Mouse (Mus musculus): ENCODE measurements around the gene Mtrr.

The Mtrr gene

DNA sequence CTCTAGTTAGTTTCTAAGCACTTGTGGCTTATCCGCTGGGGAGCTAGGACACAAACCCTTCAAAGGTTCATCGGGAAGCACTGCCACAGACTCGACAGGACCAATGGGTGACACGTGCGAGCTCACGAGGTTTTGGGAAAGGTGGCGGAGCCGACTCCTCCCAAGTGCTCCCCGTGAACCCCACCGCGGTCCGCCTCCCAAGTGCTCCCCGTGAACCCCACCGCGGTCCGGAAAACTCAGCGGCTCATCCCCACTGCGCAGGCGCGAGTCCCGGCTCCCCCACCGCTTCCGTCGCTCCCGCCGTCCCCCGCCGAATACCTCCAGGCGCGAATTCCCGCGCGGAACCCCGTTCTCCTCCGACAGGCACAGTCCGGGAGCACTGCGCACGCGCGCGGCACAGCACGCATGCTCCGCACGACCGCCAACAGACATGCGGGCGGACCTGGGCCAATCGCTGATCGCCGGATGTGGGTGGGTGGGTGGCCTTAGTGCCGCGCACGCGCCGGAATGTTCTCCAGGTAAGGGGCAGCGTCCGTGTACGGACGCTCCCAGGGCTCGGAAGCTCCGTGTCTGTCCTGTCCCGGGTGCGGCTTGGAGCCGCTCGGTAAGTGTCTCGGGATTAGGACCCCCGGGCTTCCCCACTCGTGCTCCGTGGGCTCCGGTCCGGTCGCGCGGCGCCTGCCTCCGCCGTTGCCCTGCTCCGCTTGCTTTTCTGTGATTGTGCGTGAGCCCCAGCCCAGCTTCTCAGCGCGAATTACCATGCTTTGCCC, at the start of gene Mtrr, which contains the start of gene Fastkd3:
Gene Mtrr (minus strand): TSS at position 403 of the 770 bp plus-strand sequence.
Gene Fastkd3 (plus strand): TSS at position 488 of the 770 bp plus-strand sequence.
- peak; percentile 98 for DNase-seq (ENCODE audit: inconsistent ontology term)

GRCm38 (mm10) chr13:68627041-68627440, 45.1 kb upstream of the Mtrr start:
- no peak for DNase-seq (ENCODE audit: inconsistent ontology term)

DNA sequence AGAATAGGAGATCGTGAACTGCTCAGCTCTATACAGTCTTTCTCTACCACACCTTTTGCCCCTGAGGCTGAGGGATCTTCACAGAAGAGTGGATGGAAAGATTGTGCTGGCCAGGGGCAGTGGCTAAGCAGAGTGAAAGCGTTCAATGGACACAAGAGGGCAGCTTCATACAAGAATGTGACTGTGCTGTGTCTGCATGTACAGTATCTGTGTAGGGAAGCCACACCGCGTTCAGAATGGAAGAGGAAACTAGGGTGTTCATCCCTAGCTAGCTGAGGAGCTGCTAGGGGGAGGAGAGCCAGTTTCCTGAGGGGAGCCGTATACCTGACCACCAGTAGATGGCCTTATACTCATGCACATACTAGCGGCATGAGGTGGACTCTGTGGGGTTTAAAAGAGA, 40.8 kb upstream of the Mtrr start:
- peak; percentile 41 for DNase-seq (ENCODE audit: inconsistent ontology term)

GRCm38 (mm10) chr13:68607652-68608405, 25.9 kb upstream of the Mtrr start:
- peak; percentile 10 for DNase-seq (ENCODE audit: inconsistent ontology term)

- peak; percentile 50 for DNase-seq (ENCODE audit: inconsistent ontology term)
Measured at GRCm38 (mm10) chr13:68605689-68606126, 23.8 kb upstream of the Mtrr start.

DNA sequence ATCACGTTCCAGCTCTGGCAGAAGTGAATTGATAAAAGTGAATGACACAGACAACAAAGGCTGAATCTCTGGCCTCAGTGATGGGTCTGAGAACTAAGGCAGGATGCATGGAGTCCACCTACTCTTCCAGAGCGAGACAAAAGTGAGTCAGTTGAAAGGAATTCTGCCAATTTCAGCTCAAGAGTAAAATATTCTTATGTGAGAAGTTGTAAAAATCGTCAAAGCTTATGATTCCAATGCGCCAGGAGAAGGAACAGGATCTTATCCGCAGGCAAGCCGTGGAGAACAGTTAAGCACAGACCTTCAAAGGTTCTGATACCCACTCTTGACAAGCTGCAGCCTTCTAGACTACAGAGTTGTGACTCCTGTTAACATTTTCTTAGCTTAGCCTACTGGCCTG, 21.1 kb upstream of the Mtrr start:
- DNase-seq (ENCODE audit: inconsistent ontology term) = peak; percentile 56

DNA sequence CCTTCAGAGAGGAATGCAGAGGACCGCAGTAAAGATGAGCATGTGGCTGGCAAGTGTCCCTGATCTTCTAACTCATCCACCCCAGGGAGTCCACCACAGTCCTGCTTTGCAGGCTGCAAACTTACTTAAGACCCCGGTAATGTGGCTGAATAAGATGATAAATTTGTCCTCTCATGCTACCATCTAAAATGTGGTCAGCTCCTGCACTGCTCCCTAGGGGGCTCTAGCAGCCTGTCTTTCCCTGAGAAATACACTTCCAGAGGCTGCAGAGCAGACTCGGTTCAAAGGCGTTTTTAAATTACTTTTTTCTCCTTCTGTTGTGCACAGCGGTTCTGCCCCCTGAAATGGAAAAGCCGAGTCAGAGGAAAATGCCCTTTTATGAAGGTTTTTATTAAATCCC, 19.2 kb upstream of the Mtrr start:
- no peak for DNase-seq (ENCODE audit: inconsistent ontology term)

DNA sequence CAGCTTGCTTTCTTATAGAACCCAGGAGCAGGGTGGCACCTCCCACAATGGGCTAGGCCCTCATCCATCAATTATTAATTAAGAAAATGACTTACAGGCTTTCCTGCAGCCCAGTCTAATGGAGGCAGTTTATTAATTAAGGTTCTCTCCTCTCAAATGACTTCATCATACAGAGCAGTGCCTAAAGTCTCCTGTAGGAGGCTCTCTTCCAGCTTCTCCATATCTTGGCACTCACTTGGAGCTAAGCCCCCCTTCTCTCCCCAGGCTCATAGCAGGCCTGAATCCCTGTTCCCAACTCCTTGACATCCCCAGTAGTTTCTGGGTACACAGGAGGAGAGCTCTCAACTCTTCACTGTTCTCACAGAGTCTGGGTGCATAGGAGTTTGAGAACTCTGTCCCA, 17.0 kb upstream of the Mtrr start:
- no peak for DNase-seq (ENCODE audit: inconsistent ontology term)

- DNase-seq (ENCODE audit: inconsistent ontology term) = no peak
Measured at GRCm38 (mm10) chr13:68597667-68598066, 15.7 kb upstream of the Mtrr start.

- DNase-seq (ENCODE audit: inconsistent ontology term) = no peak
Measured at GRCm38 (mm10) chr13:68597199-68597598, 15.2 kb upstream of the Mtrr start, which contains the start of gene 1700001L19Rik. Gene 1700001L19Rik (plus strand): TSS chr13:68597421.

DNA sequence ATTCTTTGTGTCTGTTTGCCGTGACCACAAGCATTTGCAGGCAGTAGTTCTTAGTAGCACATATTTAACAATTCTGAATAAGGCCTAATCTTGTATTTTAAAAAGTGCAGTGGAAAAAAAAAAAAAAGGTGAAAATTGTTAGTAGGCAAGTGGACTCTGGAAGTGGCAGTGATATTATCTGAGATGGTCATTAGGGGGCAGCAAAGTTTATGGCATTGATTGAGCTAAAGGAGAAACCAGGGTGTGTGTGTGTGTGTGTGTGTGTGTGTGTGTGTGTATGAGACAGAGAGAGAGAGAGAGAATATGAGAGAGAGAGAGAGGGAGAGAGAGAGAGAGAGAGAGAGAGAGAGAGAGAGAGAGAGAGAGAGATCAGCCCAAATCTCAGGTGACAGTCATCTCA, 11.8 kb upstream of the Mtrr start:
- no peak for DNase-seq (ENCODE audit: inconsistent ontology term)

- no peak for DNase-seq (ENCODE audit: inconsistent ontology term)
Measured at GRCm38 (mm10) chr13:68588352-68588751, 6.4 kb upstream of the Mtrr start.

GRCm38 (mm10) chr13:68585441-68585840, 3.5 kb upstream of the Mtrr start:
- no peak for DNase-seq (ENCODE audit: inconsistent ontology term)

GRCm38 (mm10) chr13:68583961-68584360, 2.0 kb upstream of the Mtrr start:
- DNase-seq (ENCODE audit: inconsistent ontology term) = no peak

DNA sequence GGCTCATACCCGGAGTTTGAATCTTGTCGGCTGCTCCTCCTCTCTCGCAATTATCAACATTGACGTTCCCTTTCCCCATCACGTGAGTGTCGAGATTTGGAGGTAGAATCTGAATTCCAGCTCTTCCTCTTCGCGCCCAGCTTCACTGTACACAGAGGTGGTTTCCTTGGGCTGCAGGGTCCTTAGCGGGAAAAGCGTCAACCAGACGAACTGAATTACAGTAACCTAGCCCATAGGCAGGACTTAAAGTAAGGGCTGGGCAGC, 500 bp upstream of the Mtrr start:
- DNase-seq (ENCODE audit: inconsistent ontology term) = no peak

- DNase-seq (ENCODE audit: inconsistent ontology term) = no peak
Measured at GRCm38 (mm10) chr13:68581086-68581740, 736 bp downstream of the Mtrr start.

DNA sequence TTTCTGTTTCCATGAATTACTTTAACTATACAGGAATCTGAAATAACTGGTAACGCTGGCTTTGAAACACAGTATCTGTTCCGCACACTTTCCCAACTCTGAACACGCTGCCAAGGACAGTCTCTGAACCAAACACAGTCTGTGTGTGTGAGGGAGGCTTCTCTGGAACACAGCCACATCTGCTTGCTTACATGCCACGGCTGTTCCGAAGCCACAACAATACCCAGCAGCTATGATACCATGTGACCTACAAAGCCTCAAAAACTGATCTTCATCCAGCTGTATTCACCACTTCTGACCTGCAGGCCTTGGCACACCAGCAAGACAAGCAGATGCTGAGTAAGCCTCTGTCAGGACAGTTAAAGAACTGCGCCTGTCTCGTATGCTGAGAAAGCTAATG, 4.0 kb downstream of the Mtrr start:
- no peak for DNase-seq (ENCODE audit: inconsistent ontology term)

GRCm38 (mm10) chr13:68574398-68574797, 7.6 kb downstream of the Mtrr start:
- no peak for DNase-seq (ENCODE audit: inconsistent ontology term)

GRCm38 (mm10) chr13:68572966-68573913, 8.7 kb downstream of the Mtrr start:
- peak; percentile 31 for DNase-seq (ENCODE audit: inconsistent ontology term)

GRCm38 (mm10) chr13:68572247-68572646, 9.7 kb downstream of the Mtrr start:
- DNase-seq (ENCODE audit: inconsistent ontology term) = no peak

DNA sequence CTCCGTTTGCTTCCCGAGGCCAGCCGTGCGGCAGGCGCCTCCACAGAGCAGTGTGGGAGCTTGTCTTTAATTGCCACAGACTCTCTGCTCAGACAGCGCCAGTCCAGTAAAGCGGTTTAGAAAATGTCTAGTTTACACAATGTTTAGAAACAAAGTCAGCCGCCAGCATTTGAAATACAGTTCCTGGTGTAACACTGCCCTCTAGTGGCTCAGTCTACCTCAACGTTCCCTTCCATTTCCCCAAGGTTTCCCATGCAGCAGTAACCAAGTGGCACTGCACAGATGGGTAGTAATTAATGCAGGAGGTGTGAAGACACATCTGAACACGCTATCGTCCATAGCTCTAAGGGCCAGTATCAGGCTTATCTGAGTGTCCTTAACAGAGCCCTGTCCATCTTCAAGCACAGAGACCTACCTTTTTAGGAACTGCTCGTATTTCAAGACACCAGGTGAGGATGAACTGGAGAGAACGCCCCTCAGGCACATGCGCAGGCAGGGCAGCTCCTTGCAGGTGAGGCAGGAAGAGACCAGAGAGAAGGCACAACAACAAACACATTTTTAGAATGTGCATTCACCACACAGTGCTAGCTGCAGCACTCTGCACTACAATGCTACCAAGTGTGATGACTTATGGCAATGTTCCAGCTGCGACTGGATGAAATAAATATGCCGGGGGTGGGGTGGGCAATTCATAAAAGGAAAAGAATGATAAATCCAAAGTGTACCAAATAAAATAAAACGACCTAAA, 12.2 kb downstream of the Mtrr start:
- peak; percentile 12 for DNase-seq (ENCODE audit: inconsistent ontology term)
